Mouse (Mus musculus) embryonic fibroblast, embryonic 13.5 days (primary cell): Measurements from ENCODE around the gene Prss37.

Source experiments
- CTCF ChIP-seq: IDR thresholded peaks from 2 replicates; pipeline ENCODE4 v1.5.1; 2011; ENCODE audit warnings: mild to moderate bottlenecking, control low read depth, low read length, moderate library complexity, borderline replicate concordance; ENCODE audit not compliant: insufficient read depth
- POLR2A ChIP-seq: IDR thresholded peaks from 2 replicates; pipeline ENCODE4 v1.6.1; 2011; ENCODE audit warnings: low read depth, mild to moderate bottlenecking, control low read depth, low read length, moderate library complexity

GRCm38 (mm10) chr6:40544690-40545089, 25.4 kb upstream of the Prss37 start:
- TF ChIP-seq CTCF: no peak
- TF ChIP-seq POLR2A: no peak
